In genomic region chr11:29612007-29612406, GRCm38 (mm10) we compare ENCODE assay signal across 22 mouse cellular contexts.
DNase-seq lines count a peak whose midpoint lies in the region; ATAC-seq and TF ChIP-seq lines count a peak whose summit lies in the region.
"Had no signal": no experiment of that assay in that cellular context is flagged by ENCODE, and none has a peak within 500 bp of the region (broad histone marks: within the 10 kb centered on the region; RNA-seq: fewer than 3 reads in every experiment).

No protein-coding gene starts in this region.

- no peak for TF ChIP-seq POLR2A in liver, adult 2 months (IDR thresholded peaks at IDR 0.05; ENCODE audit: extremely low read depth, insufficient read depth, low read length)

- no peak overlapping the region for H3K4me2 ChIP-seq in liver, embryonic 12.5 days
- no peak overlapping the region for H3K4me2 ChIP-seq in kidney, embryonic 15.5 days
- H3K4me2 ChIP-seq: embryonic facial prominence, embryonic 15.5 days; forebrain, embryonic 15.5 days; heart, embryonic 11.5 days; hindbrain, embryonic 13.5 days had no signal

- H3K4me1 ChIP-seq in liver, adult 2 months (ENCODE audit: control insufficient read depth, insufficient read depth, low read length) = peaks cover 31% of the 10 kb centered on the region
- peaks cover 3% of the 10 kb centered on the region for H3K4me1 ChIP-seq in liver, embryonic 12.5 days
- H3K4me1 ChIP-seq in kidney, embryonic 15.5 days = no peaks in the 10 kb centered on the region
- H3K4me1 ChIP-seq: forebrain, embryonic 15.5 days; hindbrain, embryonic 13.5 days had no signal

- TF ChIP-seq CTCF in liver, adult 2 months (IDR thresholded peaks at IDR 0.05; ENCODE audit: low read depth, low read length) = no peak

- ATAC-seq in liver, embryonic 12.5 days = no peak
- ATAC-seq in kidney, embryonic 15.5 days (replicated peaks; ENCODE audit: low FRiP score) = peak; percentile 86
- ATAC-seq: activated CD4-positive, CD25-positive, alpha-beta regulatory T cell, adult 4 months; forebrain, embryonic 15.5 days; Patski had no signal

- peaks cover 7% of the 10 kb centered on the region; the same call in 1 of the 2 replicates for H3K27me3 ChIP-seq in liver, adult 2 months (ENCODE audit: control insufficient read depth, insufficient read depth, low read length)
- no peaks in the 10 kb centered on the region for H3K27me3 ChIP-seq in liver, embryonic 12.5 days (replicated peaks)
- no peaks in the 10 kb centered on the region for H3K27me3 ChIP-seq in kidney, embryonic 15.5 days
- H3K27me3 ChIP-seq: CH12.LX; embryonic facial prominence, embryonic 15.5 days; forebrain, embryonic 15.5 days; heart, embryonic 15.5 days; hindbrain, embryonic 13.5 days; Patski had no signal

- no peak overlapping the region for H3K4me3 ChIP-seq in liver, adult 2 months (ENCODE audit: insufficient read depth, low read depth, low read length)
- H3K4me3 ChIP-seq in liver, embryonic 12.5 days = no peak overlapping the region
- no peak overlapping the region for H3K4me3 ChIP-seq in kidney, embryonic 15.5 days (replicated peaks)
- H3K4me3 ChIP-seq: embryonic facial prominence, embryonic 15.5 days; forebrain, embryonic 15.5 days; heart, embryonic 15.5 days; hindbrain, embryonic 13.5 days had no signal

- H3K27ac ChIP-seq in liver, adult 2 months (replicated peaks; ENCODE audit: insufficient read depth, low read depth, low read length) = no peak overlapping the region
- no peak overlapping the region for H3K27ac ChIP-seq in liver, embryonic 12.5 days
- H3K27ac ChIP-seq in kidney, embryonic 15.5 days = 0 out of 2 replicates have a peak overlapping the region, but pooled peaks have one; percentile 18
- H3K27ac ChIP-seq: embryonic facial prominence, embryonic 15.5 days; forebrain, embryonic 15.5 days; hindbrain, embryonic 13.5 days had no signal

- H3K9ac ChIP-seq in liver, adult 2 months (ENCODE audit: low read depth, low read length) = no peak overlapping the region
- no peak overlapping the region for H3K9ac ChIP-seq in liver, embryonic 12.5 days
- H3K9ac ChIP-seq in kidney, embryonic 15.5 days = no peak overlapping the region
- H3K9ac ChIP-seq: embryonic facial prominence, embryonic 15.5 days; forebrain, embryonic 15.5 days; heart, embryonic 15.5 days; hindbrain, embryonic 13.5 days had no signal

- no peaks in the 10 kb centered on the region for H3K36me3 ChIP-seq in liver, adult 2 months (ENCODE audit: control insufficient read depth, insufficient read depth, low read length)
- H3K36me3 ChIP-seq in liver, embryonic 12.5 days = no peaks in the 10 kb centered on the region
- H3K36me3 ChIP-seq in kidney, embryonic 15.5 days = no peaks in the 10 kb centered on the region
- H3K36me3 ChIP-seq: embryonic facial prominence, embryonic 15.5 days; forebrain, embryonic 15.5 days; heart, embryonic 15.5 days; hindbrain, embryonic 13.5 days had no signal

- no peaks in the 10 kb centered on the region for H3K9me3 ChIP-seq in liver, embryonic 12.5 days (replicated peaks)
- no peaks in the 10 kb centered on the region for H3K9me3 ChIP-seq in kidney, embryonic 15.5 days (replicated peaks)
- H3K9me3 ChIP-seq: embryonic facial prominence, embryonic 15.5 days; forebrain, embryonic 15.5 days; heart, embryonic 15.5 days; hindbrain, embryonic 13.5 days had no signal

- peak; percentile 33 for DNase-seq in liver, adult 2 months (ENCODE audit: extremely low read depth, low read depth, low spot score)
- DNase-seq in kidney, postnatal 14 days = peak; percentile 14
- no peak for DNase-seq in layer of hippocampus, postnatal 10 days (ENCODE audit: low spot score in 2 of 2)
- no peak for DNase-seq in adrenal gland, adult 18-20 months (ENCODE audit: low spot score in 2 of 2)
- DNase-seq: adrenal gland, adult 8-10 months; adrenal gland, postnatal 36 days; cerebellum, adult 2 months; cerebellum, postnatal 10 days; embryo, embryonic 11 days; gastrocnemius, postnatal 36 days; heart, adult 18-20 months; heart, postnatal 14 days had no signal

- no peaks in the 10 kb centered on the region for H3K79me2 ChIP-seq in liver, adult 2 months (ENCODE audit: control insufficient read depth, insufficient read depth, low read length)

Comparison
In these comparisons a context has a peak if more than half of its experiments do, and no peak if none do; other contexts are left out.
1. DNase-seq: peak in liver, adult 2 months (single experiment) and kidney, postnatal 14 days (single experiment); none in layer of hippocampus, postnatal 10 days (0 of 2) and adrenal gland, adult 18-20 months (0 of 2).